Mouse (Mus musculus) regulatory T cell (primary cell): ENCODE data around the gene Rsph3a.

ENCODE experiments used
- in situ Hi-C: fragments of 300-600 bp; cut with MboI, MseI; formaldehyde crosslinking; loops from one replicate; pipeline ENCODE4 v1.15.1; 2025; ENCODE audit warnings: high pct_unique_total_duplicates

The Rsph3a gene

GRCm38 (mm10) chr17:7945117-7946052, at the start of gene Rsph3a:
TSS of gene Rsph3a (plus strand) at chr17:7945614.
- in situ Hi-C loops, result loop anchor here (5.0 to 25.0 kb wide), 2 partner anchors 292 to 998 kb away; partner anchors contain the start of genes Ccr6 and Rsph3b

- in situ Hi-C loops, result no loop called here
These were observed 49.3 kb upstream of the Rsph3a start for GRCm38 (mm10) chr17:7896047-7896635.

- in situ Hi-C loops, result no loop called here
These were observed 48.3 kb upstream of the Rsph3a start for GRCm38 (mm10) chr17:7897120-7897519.

GRCm38 (mm10) chr17:7897756-7898155, 47.7 kb upstream of the Rsph3a start:
- in situ Hi-C loops, result no loop called here

- in situ Hi-C loops, result no loop called here
These were observed 46.2 kb upstream of the Rsph3a start for GRCm38 (mm10) chr17:7899233-7899632.

- in situ Hi-C loops, result no loop called here
These were observed 45.5 kb upstream of the Rsph3a start for GRCm38 (mm10) chr17:7899961-7900360.

- in situ Hi-C loops, result no loop called here
These were observed 43.9 kb upstream of the Rsph3a start for GRCm38 (mm10) chr17:7901536-7901935.

GRCm38 (mm10) chr17:7902362-7902761, 43.1 kb upstream of the Rsph3a start:
- in situ Hi-C loops, result no loop called here

GRCm38 (mm10) chr17:7904992-7905391, 40.4 kb upstream of the Rsph3a start:
- in situ Hi-C loops, result no loop called here

- in situ Hi-C loops, result no loop called here
These were observed 39.3 kb upstream of the Rsph3a start for GRCm38 (mm10) chr17:7905936-7906685.

- in situ Hi-C loops, result no loop called here
These were observed 30.7 kb upstream of the Rsph3a start for GRCm38 (mm10) chr17:7914596-7915227.

GRCm38 (mm10) chr17:7915791-7916190, 29.6 kb upstream of the Rsph3a start:
- in situ Hi-C loops, result no loop called here

GRCm38 (mm10) chr17:7916782-7917574, 28.4 kb upstream of the Rsph3a start:
- in situ Hi-C loops, result no loop called here

- in situ Hi-C loops, result no loop called here
These were observed 27.1 kb upstream of the Rsph3a start for GRCm38 (mm10) chr17:7918355-7918754.

GRCm38 (mm10) chr17:7919209-7919608, 26.2 kb upstream of the Rsph3a start:
- in situ Hi-C loops, result no loop called here

GRCm38 (mm10) chr17:7922564-7922963, 22.9 kb upstream of the Rsph3a start:
- in situ Hi-C loops, result loop anchor here (10.0 kb wide), 1 partner anchor 518 kb away; no protein-coding TSS in a partner anchor

- in situ Hi-C loops, result loop anchor here (10.0 kb wide), 1 partner anchor 519 kb away; no protein-coding TSS in a partner anchor
These were observed 21.2 kb upstream of the Rsph3a start for GRCm38 (mm10) chr17:7924185-7924725.

GRCm38 (mm10) chr17:7925413-7926160, 19.8 kb upstream of the Rsph3a start, which contains the start of gene Tagap:
TSS of gene Tagap (plus strand) at chr17:7926000.
- in situ Hi-C loops, result loop anchor here (5.0 to 25.0 kb wide), 3 partner anchors 58 to 521 kb away; partner anchors contain the start of gene Ccr6
